Mouse (Mus musculus) kidney, adult 18-20 months (tissue): ENCODE results near the gene Pld6.

Experiments
- DNase-seq: peaks from one replicate; pipeline ENCODE4 v3.0.0; 2021

Pld6 gene

GRCm38 (mm10) chr11:59783591-59783990 lies 3.9 kb downstream of the Pld6 start:
- DNase-seq = no peak

- no peak for DNase-seq
Measured at GRCm38 (mm10) chr11:59782091-59782590, 5.3 kb downstream of the Pld6 start.

- no peak for DNase-seq
Measured at GRCm38 (mm10) chr11:59780241-59780640, 7.2 kb downstream of the Pld6 start.

GRCm38 (mm10) chr11:59779406-59779805 lies 8.0 kb downstream of the Pld6 start:
- DNase-seq = no peak

GRCm38 (mm10) chr11:59778874-59779223 lies 8.6 kb downstream of the Pld6 start:
- no peak for DNase-seq

GRCm38 (mm10) chr11:59778181-59778873 lies 9.1 kb downstream of the Pld6 start:
- DNase-seq = peak; percentile 76

- no peak for DNase-seq
Measured at GRCm38 (mm10) chr11:59777259-59777658, 10.2 kb downstream of the Pld6 start.

- DNase-seq = no peak
Measured at GRCm38 (mm10) chr11:59775435-59776148, 11.9 kb downstream of the Pld6 start.

GRCm38 (mm10) chr11:59774522-59774921 lies 12.9 kb downstream of the Pld6 start:
- no peak for DNase-seq

GRCm38 (mm10) chr11:59772902-59773301 lies 14.5 kb downstream of the Pld6 start:
- DNase-seq = no peak

- DNase-seq = no peak
Measured at GRCm38 (mm10) chr11:59772291-59772690, 15.2 kb downstream of the Pld6 start.

- no peak for DNase-seq
Measured at GRCm38 (mm10) chr11:59770753-59771152, 16.7 kb downstream of the Pld6 start.

GRCm38 (mm10) chr11:59769738-59770137 lies 17.7 kb downstream of the Pld6 start:
- DNase-seq = no peak

- DNase-seq = no peak
Measured at GRCm38 (mm10) chr11:59769307-59769706, 18.1 kb downstream of the Pld6 start.

- no peak for DNase-seq
Measured at GRCm38 (mm10) chr11:59760796-59761195, 26.6 kb downstream of the Pld6 start.

- no peak for DNase-seq
Measured at GRCm38 (mm10) chr11:59759626-59760025, 27.8 kb downstream of the Pld6 start.

GRCm38 (mm10) chr11:59759178-59759577 lies 28.3 kb downstream of the Pld6 start:
- peak; percentile 26 for DNase-seq

GRCm38 (mm10) chr11:59758191-59758985 lies 29.1 kb downstream of the Pld6 start:
- DNase-seq = no peak

- no peak for DNase-seq
Measured at GRCm38 (mm10) chr11:59756351-59756750, 31.1 kb downstream of the Pld6 start.

GRCm38 (mm10) chr11:59754504-59754903 lies 32.9 kb downstream of the Pld6 start:
- no peak for DNase-seq

GRCm38 (mm10) chr11:59749050-59749449 lies 38.4 kb downstream of the Pld6 start:
- DNase-seq = no peak

GRCm38 (mm10) chr11:59746614-59747013 lies 40.8 kb downstream of the Pld6 start:
- peak; percentile 72 for DNase-seq

GRCm38 (mm10) chr11:59745851-59746250 lies 41.6 kb downstream of the Pld6 start:
- DNase-seq = no peak

GRCm38 (mm10) chr11:59744374-59744773 lies 43.1 kb downstream of the Pld6 start:
- no peak for DNase-seq
